Mouse (Mus musculus): ENCODE measurements around the gene H2-Q6.
A peak's percentile ranks its signal among the peaks of the same experiment; 100 is the strongest.
"Not testable (repeated sequence)": the region's sequence is repeated elsewhere in the genome, so short reads cannot be mapped to it uniquely, and the experiment has no call there.

H2-Q6 gene

DNA sequence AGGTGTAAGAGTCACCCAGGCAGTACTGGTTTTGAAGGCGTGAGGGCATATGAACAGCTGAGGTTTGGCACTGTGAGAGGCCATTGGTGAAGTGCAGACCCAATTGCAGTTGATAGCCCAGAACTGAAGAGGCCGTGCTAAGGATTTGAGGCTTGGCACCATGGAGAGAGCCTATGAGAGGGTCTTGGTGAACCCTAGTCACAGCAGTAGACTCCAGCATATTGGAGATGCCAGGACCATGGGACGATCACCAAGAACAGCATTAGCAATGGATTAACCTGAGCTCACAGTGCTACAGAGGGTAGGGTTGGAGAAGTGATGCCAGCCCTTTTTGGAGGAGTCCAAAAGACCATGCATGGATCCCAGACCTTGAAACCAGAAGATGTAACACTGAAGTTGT is 7.5 kb downstream of the H2-Q6 start:
- DNase-seq (ENCODE audit: low read depth, low spot score) = not testable (repeated sequence)

DNA sequence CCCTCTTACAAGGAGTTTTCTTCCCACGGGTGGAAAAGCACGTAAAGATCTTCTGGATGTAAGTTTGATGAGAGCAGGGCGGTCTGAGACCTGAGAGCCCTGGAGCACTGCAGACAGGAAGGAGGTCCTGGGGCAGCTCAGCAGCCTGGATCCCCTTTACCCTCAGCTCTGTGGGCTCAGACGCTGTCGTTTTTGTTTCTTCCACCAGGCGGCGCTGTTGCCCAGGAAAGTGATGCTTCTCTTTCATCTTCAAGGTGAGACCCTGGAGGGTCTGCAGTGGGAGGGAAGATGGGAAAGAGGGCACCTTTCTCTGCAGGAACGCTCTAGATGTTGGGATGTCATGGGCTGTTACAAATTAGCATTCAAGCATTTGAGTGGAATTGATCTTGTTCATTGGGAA is 10.2 kb downstream of the H2-Q6 start:
- not testable (repeated sequence) for DNase-seq (ENCODE audit: low read depth, low spot score)

DNA sequence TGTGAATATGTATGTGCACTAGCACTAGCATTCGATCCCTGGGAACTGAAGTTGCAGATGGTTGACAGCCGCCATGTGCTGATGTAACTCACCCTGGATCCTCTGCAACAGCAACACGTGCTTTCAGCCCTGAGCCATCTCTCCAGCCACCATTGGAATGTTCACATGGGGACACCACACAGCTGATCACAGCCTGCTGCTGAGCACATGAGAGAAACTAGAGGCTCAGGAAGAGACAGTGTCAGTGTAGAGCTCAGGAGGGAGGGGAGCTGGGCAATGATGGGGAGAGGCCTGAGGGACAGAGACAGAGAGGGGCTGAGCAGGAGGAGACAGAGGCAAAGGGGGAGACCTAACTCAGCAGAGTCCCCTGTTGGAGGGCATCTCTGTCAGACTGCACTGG is 10.9 kb downstream of the H2-Q6 start:
- not testable (repeated sequence) for DNase-seq (ENCODE audit: low read depth, low spot score)

DNA sequence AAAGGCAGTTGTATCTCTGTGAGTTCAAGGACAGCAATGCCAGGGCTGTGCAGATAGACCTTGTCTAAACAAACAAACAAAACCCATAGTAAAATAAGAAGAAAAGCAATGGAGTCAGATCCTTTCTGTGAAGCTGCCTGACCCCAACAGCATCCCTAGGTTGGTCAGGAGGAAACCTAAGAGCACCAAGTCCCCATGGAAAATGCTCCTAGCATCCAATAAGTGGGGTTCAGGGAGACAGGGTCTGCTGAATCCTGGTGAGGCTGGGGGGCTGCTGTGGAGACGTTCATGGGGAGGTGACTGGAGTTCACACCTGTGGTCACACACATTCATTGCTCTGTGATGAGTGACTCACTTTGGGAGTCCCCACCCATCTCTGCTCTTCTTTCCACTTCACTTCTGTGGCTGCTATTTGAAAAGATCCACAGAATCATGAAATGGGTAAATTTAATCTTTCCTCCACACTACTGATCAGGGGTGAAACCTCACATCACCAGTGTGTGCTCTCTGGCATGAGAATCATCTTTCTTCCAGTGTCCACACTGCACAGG is 12.8 kb downstream of the H2-Q6 start:
- not testable (repeated sequence) for DNase-seq (ENCODE audit: low read depth, low spot score)

DNA sequence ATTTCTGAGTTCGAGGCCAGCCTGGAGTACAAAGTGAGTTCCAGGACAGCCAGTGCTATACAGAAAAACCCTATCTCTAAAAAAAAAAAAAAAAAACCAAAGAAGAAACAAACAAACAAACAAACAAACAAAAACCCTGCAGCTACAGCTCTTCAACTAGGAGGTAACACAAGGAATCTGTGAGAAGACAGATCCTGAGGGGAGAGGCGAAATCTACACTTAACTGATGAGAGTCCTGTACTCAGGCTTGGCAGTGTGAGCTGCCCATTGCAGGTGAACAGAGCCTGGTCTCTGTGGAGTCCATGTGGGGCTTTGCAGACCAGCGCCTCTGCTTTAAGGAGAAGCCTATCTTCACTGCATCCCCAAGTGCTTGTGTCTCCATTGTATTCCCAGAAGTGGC is 13.7 kb downstream of the H2-Q6 start:
- not testable (repeated sequence) for DNase-seq (ENCODE audit: low read depth, low spot score)

DNA sequence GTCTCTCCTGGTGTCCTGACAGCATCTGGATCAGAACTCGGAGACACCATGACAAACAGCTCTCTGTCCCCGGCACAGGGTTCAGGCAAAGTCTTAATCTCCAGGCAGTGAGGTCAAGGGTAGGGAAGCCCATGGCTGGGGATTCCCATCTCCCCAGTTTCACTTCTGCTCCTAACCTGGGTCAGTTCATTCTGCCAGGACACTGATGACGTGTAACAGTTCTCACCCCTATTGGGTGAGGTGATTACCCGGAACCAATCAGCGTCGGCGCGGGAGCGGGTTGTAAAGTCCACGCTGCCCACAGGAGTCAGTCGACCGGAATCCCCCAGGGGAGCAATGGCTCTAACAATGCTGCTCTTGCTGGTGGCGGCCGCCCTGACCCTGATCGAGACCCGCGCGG is 14.2 kb downstream of the H2-Q6 start, which contains the start of gene H2-Q7:
Gene H2-Q7 (plus strand): TSS at position 271 of the 400 bp plus-strand sequence.
- DNase-seq (ENCODE audit: low read depth, low spot score) = peak; percentile 72

DNA sequence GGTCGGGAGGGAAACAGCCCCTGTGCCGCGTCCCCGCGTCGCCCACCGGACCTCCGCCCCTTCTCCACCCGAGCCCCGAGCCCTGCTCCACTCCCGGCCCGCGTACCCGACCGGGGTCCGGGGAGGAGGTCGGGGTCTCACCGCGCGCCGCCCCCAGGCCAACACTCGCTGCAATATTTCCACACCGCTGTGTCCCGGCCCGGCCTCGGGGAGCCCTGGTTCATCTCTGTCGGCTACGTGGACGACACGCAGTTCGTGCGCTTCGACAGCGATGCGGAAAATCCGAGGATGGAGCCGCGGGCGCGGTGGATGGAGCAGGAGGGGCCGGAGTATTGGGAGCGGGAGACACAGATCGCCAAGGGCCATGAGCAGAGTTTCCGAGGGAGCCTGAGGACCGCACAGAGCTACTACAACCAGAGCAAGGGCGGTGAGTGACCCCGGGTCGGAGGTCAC is 14.7 kb downstream of the H2-Q6 start:
- not testable (repeated sequence) for DNase-seq (ENCODE audit: low read depth, low spot score)

DNA sequence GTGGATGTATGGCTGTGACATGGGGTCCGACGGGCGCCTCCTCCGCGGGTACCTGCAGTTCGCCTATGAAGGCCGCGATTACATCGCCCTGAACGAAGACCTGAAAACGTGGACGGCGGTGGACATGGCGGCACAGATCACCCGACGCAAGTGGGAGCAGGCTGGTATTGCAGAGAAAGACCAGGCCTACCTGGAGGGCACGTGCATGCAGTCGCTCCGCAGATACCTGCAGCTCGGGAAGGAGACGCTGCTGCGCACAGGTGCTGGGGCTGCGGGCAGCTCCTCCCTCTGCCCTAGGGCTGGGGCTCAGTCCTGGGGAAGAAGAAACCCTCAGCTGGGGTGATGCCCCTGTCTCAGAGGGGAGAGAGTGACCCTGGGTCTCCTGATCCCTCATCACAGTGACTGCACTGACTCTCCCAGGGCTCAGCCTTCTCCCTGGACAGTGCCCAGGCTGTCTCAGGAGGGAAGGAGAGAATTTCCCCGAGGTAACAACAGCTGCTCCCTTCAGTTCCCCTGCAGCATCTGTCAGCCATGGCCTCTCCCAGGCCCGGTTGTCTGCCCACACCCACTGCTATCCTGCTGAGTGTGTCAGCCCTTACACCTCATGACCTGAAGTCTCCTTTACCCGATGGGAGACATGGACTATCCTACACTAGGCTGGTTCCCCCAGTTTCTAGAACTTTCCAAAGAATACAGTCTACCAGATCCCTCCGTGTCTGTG is 15.4 kb downstream of the H2-Q6 start:
- not testable (repeated sequence) for DNase-seq (ENCODE audit: low read depth, low spot score)

DNA sequence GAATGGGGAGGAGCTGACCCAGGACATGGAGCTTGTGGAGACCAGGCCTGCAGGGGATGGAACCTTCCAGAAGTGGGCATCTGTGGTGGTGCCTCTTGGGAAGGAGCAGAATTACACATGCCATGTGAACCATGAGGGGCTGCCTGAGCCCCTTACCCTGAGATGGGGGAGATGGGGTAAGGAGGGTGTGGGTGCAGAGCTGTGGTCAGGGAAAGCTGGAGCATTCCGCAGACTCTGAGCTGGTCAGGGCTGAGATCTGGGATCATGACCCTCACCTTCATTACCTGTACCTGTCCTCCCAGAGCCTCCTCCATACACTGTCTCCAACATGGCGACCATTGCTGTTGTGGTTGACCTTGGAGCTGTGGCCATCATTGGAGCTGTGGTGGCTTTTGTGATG is 17.7 kb downstream of the H2-Q6 start:
- DNase-seq (ENCODE audit: low read depth, low spot score) = not testable (repeated sequence)

DNA sequence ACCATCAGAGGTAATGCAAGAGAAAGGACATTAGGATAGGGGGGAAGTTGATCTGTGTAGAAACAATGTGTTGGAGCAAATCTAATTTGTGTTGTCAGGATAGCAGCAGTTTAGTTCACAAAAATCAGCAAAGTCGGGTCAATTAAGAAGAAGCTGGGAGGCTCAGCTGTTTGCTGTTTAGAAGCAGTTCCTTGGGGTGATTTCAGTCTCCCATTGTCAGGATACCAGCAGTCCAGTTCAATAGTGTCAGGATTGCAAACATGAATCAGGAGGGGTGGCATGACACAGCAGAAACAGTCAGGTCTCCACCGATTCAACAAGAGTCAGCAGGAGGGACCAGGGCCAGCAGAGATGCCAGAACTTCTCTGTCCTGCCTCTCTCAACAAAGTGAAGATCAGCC is 19.9 kb downstream of the H2-Q6 start:
- DNase-seq (ENCODE audit: low read depth, low spot score) = not testable (repeated sequence)

DNA sequence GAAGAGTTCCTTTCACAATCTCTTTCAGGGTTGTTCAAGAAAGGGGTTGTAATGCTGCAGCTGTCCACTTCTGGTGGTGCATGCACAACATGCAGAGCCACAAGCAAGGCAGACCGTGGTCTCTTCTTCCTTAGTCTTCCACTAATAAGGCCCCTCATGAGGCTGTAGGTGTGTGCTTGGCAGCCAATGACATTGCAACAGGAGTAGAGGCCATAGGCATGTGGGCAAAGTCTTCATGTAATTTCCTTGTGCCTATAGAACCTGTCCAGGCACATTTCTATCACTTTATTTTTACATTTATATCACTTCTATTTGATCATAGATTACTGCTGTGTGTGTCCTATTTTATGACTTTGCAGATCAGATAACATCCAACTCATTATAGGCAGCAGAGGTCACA is 33.6 kb downstream of the H2-Q6 start:
- not testable (repeated sequence) for DNase-seq (ENCODE audit: low read depth, low spot score)

DNA sequence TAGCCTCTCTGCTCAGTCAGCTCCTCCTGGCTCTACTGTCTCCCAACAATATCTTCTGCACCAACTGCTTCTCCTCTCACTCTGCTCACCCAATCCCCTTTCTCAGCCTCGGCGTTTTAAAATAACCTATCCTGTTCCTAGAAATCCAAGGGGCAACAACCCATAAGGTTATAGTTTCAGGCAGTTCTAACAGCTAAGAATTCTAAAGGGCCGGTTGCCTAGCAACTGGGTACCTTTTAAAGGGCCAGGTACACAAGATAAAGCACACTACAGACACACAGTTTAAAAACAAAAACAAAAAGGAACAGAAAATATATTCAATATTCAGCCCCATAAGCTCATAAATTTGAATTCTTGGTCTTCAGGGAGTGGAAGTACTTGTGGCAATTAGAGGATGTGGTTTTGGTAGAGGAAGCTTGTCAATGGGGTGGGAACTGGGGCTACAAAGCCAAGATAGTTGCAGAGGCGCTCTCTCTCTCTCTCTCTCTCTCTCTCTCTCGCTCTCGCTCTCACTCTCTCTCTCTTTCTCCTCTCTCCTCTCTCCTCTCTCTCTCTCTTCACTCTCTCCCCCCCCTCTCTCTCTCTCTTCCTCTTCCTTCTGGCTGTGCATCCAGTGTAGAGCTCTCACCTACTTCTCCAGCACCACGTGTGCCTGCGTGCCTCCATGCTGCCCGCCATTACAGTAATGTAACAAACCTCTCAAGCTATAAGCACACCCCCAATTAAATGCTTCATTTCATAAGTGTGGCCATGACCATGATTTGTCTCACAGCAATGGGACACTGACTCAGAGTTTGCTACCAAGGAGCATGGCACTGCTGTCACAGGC is 36.1 kb downstream of the H2-Q6 start:
- not testable (repeated sequence) for DNase-seq (ENCODE audit: low read depth, low spot score)

DNA sequence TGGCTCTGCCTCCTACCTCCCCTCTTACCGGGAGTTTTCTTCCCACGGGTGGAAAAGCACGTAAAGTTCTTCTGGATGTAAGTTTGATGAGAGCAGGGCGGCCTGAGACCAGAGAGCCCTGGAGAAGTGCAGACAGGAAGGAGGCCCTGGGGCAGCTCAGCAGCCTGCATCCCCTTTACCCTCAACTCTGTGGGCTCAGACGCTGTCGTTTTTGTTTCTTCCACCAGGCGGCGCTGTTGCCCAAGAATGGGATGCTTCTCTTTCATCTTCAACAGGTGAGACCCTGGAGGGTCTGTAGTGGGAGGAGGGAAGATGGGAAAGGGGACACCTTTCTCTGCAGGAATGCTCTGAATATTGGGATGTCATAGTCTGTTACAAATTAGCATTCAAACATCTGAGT is 41.0 kb downstream of the H2-Q6 start:
- DNase-seq (ENCODE audit: low read depth, low spot score) = not testable (repeated sequence)

DNA sequence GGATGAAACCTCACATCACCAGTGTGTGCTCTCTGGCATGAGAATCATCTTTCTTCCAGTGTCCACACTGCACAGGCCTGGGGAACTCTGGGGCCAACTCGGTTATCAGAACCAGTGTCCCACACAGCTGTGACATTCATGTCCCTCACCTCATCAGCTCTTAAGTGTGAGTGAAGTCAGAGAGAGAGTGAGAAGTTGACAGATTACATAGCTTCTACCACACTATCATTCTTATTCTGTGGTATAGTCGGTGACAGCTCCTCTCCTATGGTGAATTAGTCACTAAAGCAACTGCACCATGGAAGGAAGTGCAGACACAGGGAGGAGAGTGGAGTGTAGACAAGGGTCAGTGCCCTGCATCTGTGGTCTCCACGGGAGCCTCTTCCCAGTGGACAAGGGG is 44.3 kb downstream of the H2-Q6 start:
- DNase-seq (ENCODE audit: low read depth, low spot score) = not testable (repeated sequence)

DNA sequence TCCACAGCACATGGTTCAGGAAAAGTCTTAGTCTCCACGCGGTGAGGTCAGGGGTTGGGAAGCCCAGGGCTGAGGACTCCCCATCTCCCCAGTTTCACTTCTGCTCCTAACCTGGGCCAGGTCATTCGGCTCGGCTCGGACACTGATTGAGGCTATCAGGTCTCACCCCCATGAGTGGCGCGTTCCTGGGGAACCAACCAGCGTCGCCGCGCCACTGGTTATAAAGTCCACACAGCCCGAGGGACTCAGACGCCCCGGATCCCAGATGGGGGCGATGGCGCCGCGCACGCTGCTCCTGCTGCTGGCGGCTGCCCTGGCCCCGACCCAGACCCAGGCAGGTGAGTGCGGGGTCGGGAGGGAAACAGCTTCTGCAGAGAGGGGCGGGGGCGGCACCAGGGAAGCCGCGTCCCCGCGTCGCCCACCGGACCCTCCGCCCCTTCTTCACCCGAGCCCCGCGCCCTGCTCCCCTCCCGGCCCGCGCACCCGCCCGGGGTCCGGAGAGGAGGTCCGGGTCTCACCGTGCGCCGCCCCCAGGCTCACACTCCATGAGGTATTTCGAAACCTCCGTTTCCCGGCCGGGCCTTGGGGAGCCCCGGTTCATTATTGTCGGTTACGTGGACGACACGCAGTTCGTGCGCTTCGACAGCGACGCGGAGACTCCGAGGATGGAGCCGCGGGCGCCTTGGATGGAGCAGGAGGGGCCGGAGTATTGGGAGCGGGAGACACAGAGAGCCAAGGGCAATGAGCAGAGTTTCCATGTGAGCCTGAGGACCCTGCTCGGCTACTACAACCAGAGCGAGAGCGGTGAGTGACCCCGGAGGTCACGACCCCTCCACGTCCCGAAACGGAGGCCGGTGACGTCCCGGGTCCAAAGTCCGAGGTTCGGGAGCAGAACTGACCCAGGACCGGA is 45.4 kb downstream of the H2-Q6 start, which contains the start of gene H2-Q10:
Gene H2-Q10 (plus strand): TSS at position 248 of the 910 bp plus-strand sequence.
- peak; percentile 29 for DNase-seq (ENCODE audit: low read depth, low spot score)

Data from mesoderm, embryonic 11.5 days (tissue).